Comparison of ENCODE assay signal across 7 mouse cellular contexts in genomic region chr10:78163923-78164322, GRCm38 (mm10). TPM values are rescaled to one million over a fixed set of nuclear protein-coding genes. Genes with fewer than 3 reads are reported as not detected.
DNase-seq lines count a peak whose midpoint lies in the region; ATAC-seq and TF ChIP-seq lines count a peak whose summit lies in the region.

No protein-coding gene starts in this region.

- ATAC-seq in hindbrain, postnatal 0 days: peak; percentile 60
- ATAC-seq in liver, embryonic 14.5 days (ENCODE audit: insufficient read depth): no peak

- no peak overlapping the region for H3K4me3 ChIP-seq in testis, adult 2 months (ENCODE audit: control insufficient read depth, low read depth, low read length)
- no peak overlapping the region for H3K4me3 ChIP-seq in hindbrain, postnatal 0 days (ENCODE audit: low read length)
- no peak overlapping the region for H3K4me3 ChIP-seq in liver, embryonic 14.5 days (ENCODE audit: insufficient read depth in 1 of 2, low read depth in 2 of 2, low read length in 2 of 2)

- 32% methylated on average over 4 of the region's 4 CpGs for WGBS in hindbrain, postnatal 0 days
- 25% methylated on average over 4 of the region's 4 CpGs for WGBS in liver, embryonic 14.5 days (ENCODE audit: insufficient replicate concordance)

- no peak for TF ChIP-seq EP300 in liver, embryonic 14.5 days (IDR thresholded peaks at IDR 0.05; ENCODE audit: low read depth)

- TF ChIP-seq POLR2A in testis, adult 2 months (IDR thresholded peaks at IDR 0.05; ENCODE audit: control insufficient read depth, low read depth, low read length): no peak

- H3K36me3 ChIP-seq in testis, adult 2 months (ENCODE audit: control insufficient read depth, insufficient read depth, low read length): no peaks in the 10 kb centered on the region
- H3K36me3 ChIP-seq in hindbrain, postnatal 0 days (ENCODE audit: insufficient read depth, low read length): peaks cover 39% of the 10 kb centered on the region
- peaks cover 5% of the 10 kb centered on the region; the same call in 1 of the 2 replicates for H3K36me3 ChIP-seq in liver, embryonic 14.5 days (replicated peaks; ENCODE audit: control insufficient read depth, insufficient read depth, low read depth)

- no peak overlapping the region for H3K9ac ChIP-seq in hindbrain, postnatal 0 days (replicated peaks; ENCODE audit: low read length)
- H3K9ac ChIP-seq in liver, embryonic 14.5 days (replicated peaks): no peak overlapping the region

- H3K4me1 ChIP-seq in testis, adult 2 months (ENCODE audit: control insufficient read depth, insufficient read depth, low read length): peaks cover 8% of the 10 kb centered on the region
- peaks cover 13% of the 10 kb centered on the region for H3K4me1 ChIP-seq in hindbrain, postnatal 0 days (ENCODE audit: insufficient read depth, low read length)
- H3K4me1 ChIP-seq in liver, embryonic 14.5 days (replicated peaks; ENCODE audit: control insufficient read depth in 2 of 2, insufficient read depth in 2 of 2, low read length in 1 of 2): peaks cover 2 to 12% of the 10 kb centered on the region in 2 experiments; a peak in 2 of 4 replicates

- peak; percentile 47; the same call in 1 of the 2 replicates for TF ChIP-seq CTCF in testis, adult 2 months (IDR thresholded peaks at IDR 0.05; ENCODE audit: control insufficient read depth, insufficient read depth, insufficient replicate concordance, low read depth, low read length)
- TF ChIP-seq CTCF in hindbrain, postnatal 0 days (IDR thresholded peaks at IDR 0.05; ENCODE audit: low read depth): peak; percentile 86
- peak; percentile 85 for TF ChIP-seq CTCF in liver, embryonic 14.5 days (IDR thresholded peaks at IDR 0.05; ENCODE audit: low read depth)

- no peak overlapping the region for H3K27ac ChIP-seq in testis, adult 2 months (ENCODE audit: control insufficient read depth, insufficient read depth, low read depth, low read length)
- H3K27ac ChIP-seq in hindbrain, postnatal 0 days: no peak overlapping the region
- no peak overlapping the region for H3K27ac ChIP-seq in liver, embryonic 14.5 days

- no peak for DNase-seq in testis, postnatal 14 days (ENCODE audit: low spot score)
- peak; percentile 69 for DNase-seq in adrenal gland, adult 2 months
- peak; percentile 67 for DNase-seq in embryo, embryonic 11 days
- DNase-seq in hindbrain, postnatal 0 days (ENCODE audit: low spot score): peak; percentile 84
- DNase-seq in liver, embryonic 14.5 days (ENCODE audit: low read depth in 3 of 3, low spot score in 3 of 3): peak in 1 of 3 experiments; percentile 48
- DNase-seq in right cerebral cortex, postnatal 14 days: peak; percentile 64

- no peak overlapping the region for H3K4me2 ChIP-seq in hindbrain, postnatal 0 days (ENCODE audit: low read depth, low read length)
- H3K4me2 ChIP-seq in liver, embryonic 14.5 days (ENCODE audit: low read depth): no peak overlapping the region

- no peaks in the 10 kb centered on the region for H3K27me3 ChIP-seq in testis, adult 2 months (ENCODE audit: control insufficient read depth, insufficient read depth, low read length)
- H3K27me3 ChIP-seq in hindbrain, postnatal 0 days (ENCODE audit: insufficient read depth, low read length): no peaks in the 10 kb centered on the region
- H3K27me3 ChIP-seq in liver, embryonic 14.5 days (ENCODE audit: control insufficient read depth, insufficient read depth, low read length): no peaks in the 10 kb centered on the region

- no peaks in the 10 kb centered on the region for H3K9me3 ChIP-seq in hindbrain, postnatal 0 days (ENCODE audit: low read length)
- no peaks in the 10 kb centered on the region for H3K9me3 ChIP-seq in liver, embryonic 14.5 days (ENCODE audit: control insufficient read depth, low read length)

RNA-seq across cellular contexts. Expression of gene D10Jhu81e, which starts 5.7 kb away (rescaled TPM):
- 23.2 and 26.1 TPM in 2 replicates for polyA plus RNA-seq in testis, adult 2 months (2012; rRNA removed)
- total RNA-seq in adrenal gland, adult 2 months (2021): 100 to 1,000 TPM; 266 to 267 TPM
- polyA plus RNA-seq in adrenal gland, adult 2 months (2012; rRNA removed): 741 and 784 TPM in 2 replicates
- 110 and 115 TPM in 2 replicates for total RNA-seq in hindbrain, postnatal 0 days (2014; rRNA removed)
- 31.5 and 32.2 TPM in 2 replicates for polyA plus RNA-seq in hindbrain, postnatal 0 days (2015; fragmentation: Nextera tagmentation; extraction: Ambion mirVana)
- 34.1 and 39.1 TPM in 2 replicates for polyA plus RNA-seq in liver, embryonic 14.5 days (2012; rRNA removed)
- 11.7 and 15.6 TPM in 2 replicates for polyA plus RNA-seq in liver, embryonic 14.5 days (2014; fragmentation: Nextera tagmentation; extraction: Ambion mirVana)

RNA-seq across cellular contexts. Expression of gene Pwp2, which starts 21.0 kb away (rescaled TPM):
- 5.8 and 6.4 TPM in 2 replicates for polyA plus RNA-seq in testis, adult 2 months (2012; rRNA removed)
- 10 to 100 TPM; 14.0 to 17.4 TPM for total RNA-seq in adrenal gland, adult 2 months (2021)
- polyA plus RNA-seq in adrenal gland, adult 2 months (2012; rRNA removed): 7.6 and 10.7 TPM in 2 replicates
- 18.5 and 22.4 TPM in 2 replicates for total RNA-seq in hindbrain, postnatal 0 days (2014; rRNA removed)
- polyA plus RNA-seq in hindbrain, postnatal 0 days (2015; fragmentation: Nextera tagmentation; extraction: Ambion mirVana): 11.3 and 11.7 TPM in 2 replicates
- 6.1 and 7.5 TPM in 2 replicates for polyA plus RNA-seq in liver, embryonic 14.5 days (2012; rRNA removed)
- 7.2 and 9.6 TPM in 2 replicates for polyA plus RNA-seq in liver, embryonic 14.5 days (2014; fragmentation: Nextera tagmentation; extraction: Ambion mirVana)

Comparison
In these comparisons a context has a peak if more than half of its experiments do, and no peak if none do; other contexts are left out.
1. RNA of gene D10Jhu81e, which starts 5.7 kb away (polyA plus RNA-seq): 741 to 784 TPM in adrenal gland, adult 2 months; 11.7 to 39.1 TPM in liver, embryonic 14.5 days, 31.5 to 32.2 TPM in hindbrain, postnatal 0 days and 23.2 to 26.1 TPM in testis, adult 2 months; every median in the first group is over 10 times any median in the second.
2. Peak in every context shown above with its lines, with median percentiles within 50 percentile points of each other: CTCF ChIP-seq.